Mouse (Mus musculus) embryonic facial prominence, embryonic 10.5 days (tissue): ENCODE results near the gene Gm21833. TPM values are rescaled to one million over a fixed set of nuclear protein-coding genes. Genes with fewer than 3 reads are reported as not detected.
"Not testable (repeated sequence)": the region's sequence is repeated elsewhere in the genome, so short reads cannot be mapped to it uniquely, and the experiment has no call there.

ENCODE experiments used
- DNase-seq: peaks from one replicate; pipeline ENCODE4 v3.0.0-alpha.2; 2017; ENCODE audit warnings: low spot score
- H3K27ac ChIP-seq: fragments of 300-500 bp; sonication (generic); replicated peaks from 2 replicates; pipeline ENCODE4 v1.5.1; 2016; ENCODE audit warnings: mild to moderate bottlenecking
- H3K27me3 ChIP-seq: fragments of 300-500 bp; sonication (generic); replicated peaks from 2 replicates; pipeline ENCODE4 v1.6.1; 2016; ENCODE audit warnings: low read depth, mild to moderate bottlenecking; ENCODE audit not compliant: poor library complexity, severe bottlenecking
- H3K36me3 ChIP-seq: fragments of 300-500 bp; sonication (generic); replicated peaks from 2 replicates; pipeline ENCODE4 v1.6.1; 2016; ENCODE audit warnings: mild to moderate bottlenecking, moderate library complexity
- H3K4me1 ChIP-seq: fragments of 300-500 bp; sonication (generic); 2 replicates; pipeline ENCODE4 v1.6.1; 2016
- H3K4me3 ChIP-seq: fragments of 300-500 bp; sonication (generic); 2 replicates; pipeline ENCODE4 v1.5.1; 2016; ENCODE audit warnings: mild to moderate bottlenecking, moderate library complexity
- H3K9me3 ChIP-seq: fragments of 300-500 bp; sonication (generic); 2 replicates; pipeline ENCODE4 v1.6.1; 2016; ENCODE audit warnings: mild to moderate bottlenecking
- WGBS: fragments of 180-500 bp; shearing (Covaris S2); methylation state at CpG from one replicate; pipeline ENCODE4 v1.1.7; 2016; 5-methylcytosine and 5-hydroxymethylcytosine counted together
- polyA plus RNA-seq: library from polyadenylated mRNA; unstranded; fragments of >200 nt; fragmentation: Nextera tagmentation; extraction: Ambion mirVana; gene quantifications from 2 replicates; pipeline ENCODE4 v1.2.1, GENCODE M21; 2016

Gene Gm21833
- polyA plus RNA-seq, result not detected in 2 replicates

GRCm38 (mm10) chr16:82828082-82828481 is at the start of gene Gm21833:
Gene Gm21833 (plus strand): TSS chr16:82828382.
- not testable (repeated sequence) for DNase-seq, H3K27me3 ChIP-seq, H3K9me3 ChIP-seq, H3K4me1 ChIP-seq, H3K36me3 ChIP-seq, H3K4me3 ChIP-seq, H3K27ac ChIP-seq
- WGBS, result 83% methylated on average over 2 of the region's 2 CpGs

GRCm38 (mm10) chr16:82789521-82789920 is 38.7 kb upstream of the Gm21833 start:
- Histone ChIP-seq H3K36me3 (no peaks in the 10 kb centered on the region), H3K4me1 (no peaks in the 10 kb centered on the region), H3K4me3 (no peak overlapping the region), H3K9me3 (no peaks in the 10 kb centered on the region), H3K27me3 (no peaks in the 10 kb centered on the region), H3K27ac (no peak overlapping the region)
- DNase-seq, result no peak

GRCm38 (mm10) chr16:82796489-82796888 is 31.7 kb upstream of the Gm21833 start:
- Histone ChIP-seq H3K27ac (no peak overlapping the region), H3K4me1 (no peaks in the 10 kb centered on the region), H3K36me3 (no peaks in the 10 kb centered on the region), H3K9me3 (no peaks in the 10 kb centered on the region), H3K4me3 (no peak overlapping the region), H3K27me3 (no peaks in the 10 kb centered on the region)
- DNase-seq, result no peak
- 91% methylated on average over 4 of the region's 4 CpGs for WGBS

GRCm38 (mm10) chr16:82815255-82815654 is 12.9 kb upstream of the Gm21833 start:
- no peak for DNase-seq
- Histone ChIP-seq H3K36me3 (no peaks in the 10 kb centered on the region), H3K27ac (no peak overlapping the region), H3K9me3 (no peaks in the 10 kb centered on the region), H3K4me3 (no peak overlapping the region), H3K4me1 (no peaks in the 10 kb centered on the region), H3K27me3 (no peaks in the 10 kb centered on the region)

- H3K4me3 ChIP-seq, result no peak overlapping the region
- no peaks in the 10 kb centered on the region for H3K36me3 ChIP-seq
- WGBS, result 70% methylated on average over 2 of the region's 2 CpGs
- no peak overlapping the region for H3K27ac ChIP-seq
- H3K4me1 ChIP-seq, result no peaks in the 10 kb centered on the region
- no peak for DNase-seq
- no peaks in the 10 kb centered on the region for H3K9me3 ChIP-seq
- H3K27me3 ChIP-seq, result no peaks in the 10 kb centered on the region
Measured at GRCm38 (mm10) chr16:82816615-82817014, 11.6 kb upstream of the Gm21833 start.

GRCm38 (mm10) chr16:82855752-82856151 is 27.6 kb downstream of the Gm21833 start:
- Histone ChIP-seq H3K4me3 (no peak overlapping the region), H3K27ac (no peak overlapping the region), H3K36me3 (no peaks in the 10 kb centered on the region), H3K27me3 (no peaks in the 10 kb centered on the region), H3K4me1 (no peaks in the 10 kb centered on the region), H3K9me3 (no peaks in the 10 kb centered on the region)
- no peak for DNase-seq
- WGBS, result 84% methylated on average over 2 of the region's 2 CpGs

- no peak overlapping the region for H3K27ac ChIP-seq
- H3K4me3 ChIP-seq, result no peak overlapping the region
- no peak for DNase-seq
- H3K36me3 ChIP-seq, result no peaks in the 10 kb centered on the region
- H3K4me1 ChIP-seq, result no peaks in the 10 kb centered on the region
- no peaks in the 10 kb centered on the region for H3K9me3 ChIP-seq
- 90% methylated on average over 7 of the region's 7 CpGs for WGBS
- H3K27me3 ChIP-seq, result no peaks in the 10 kb centered on the region
Measured at GRCm38 (mm10) chr16:82864590-82864989, 36.4 kb downstream of the Gm21833 start.
